Mouse (Mus musculus): ENCODE results near the gene Fam172a. TPM values are rescaled to one million over a fixed set of nuclear protein-coding genes. Genes with fewer than 3 reads are reported as not detected.
A peak's percentile ranks its signal among the peaks of the same experiment; 100 is the strongest.

Gene Fam172a
- polyA plus RNA-seq, 1 experiment from 2014 or later, result 11.3 TPM

GRCm38 (mm10) chr13:78210029-78210747 is 508.4 kb downstream of the Fam172a start:
- no peaks in the 10 kb centered on the region for H3K9me3 ChIP-seq (replicated peaks)
- no peak overlapping the region for H3K4me3 ChIP-seq (replicated peaks)
- no peaks in the 10 kb centered on the region for H3K36me3 ChIP-seq (replicated peaks)
- H3K27me3 ChIP-seq, result peaks cover 84% of the 10 kb centered on the region
- ATAC-seq (ENCODE audit: insufficient read depth), result no peak
- H3K4me1 ChIP-seq (replicated peaks), result no peaks in the 10 kb centered on the region
- peak overlapping the region; percentile 33 for H3K4me2 ChIP-seq
- no peak overlapping the region for H3K9ac ChIP-seq
- H3K27ac ChIP-seq (replicated peaks), result no peak overlapping the region
- 2% methylated on average over 38 of the region's 38 CpGs for WGBS (ENCODE audit: insufficient replicate concordance)

DNA sequence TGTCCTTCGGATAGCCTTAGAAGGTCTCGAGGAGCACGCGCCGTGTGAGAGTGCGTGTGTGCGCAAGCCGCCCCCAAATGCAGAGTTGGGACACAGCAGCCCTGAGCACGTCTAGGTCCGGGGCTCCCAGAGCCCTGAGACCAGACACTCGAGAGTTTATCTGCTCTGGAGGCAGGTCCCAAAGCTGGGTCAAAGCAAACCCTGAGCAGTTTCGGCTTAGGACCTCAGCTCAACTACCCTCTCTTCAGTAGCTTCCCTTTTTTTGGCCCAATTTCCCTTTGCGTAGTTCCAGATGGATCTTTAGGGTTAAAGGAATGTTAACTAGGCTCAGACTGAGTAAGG is 508.9 kb downstream of the Fam172a start:
- Histone ChIP-seq H3K36me3 (replicated peaks) (no peaks in the 10 kb centered on the region), H3K4me2 (0 out of 2 replicates have a peak overlapping the region, but pooled peaks have one; percentile 33), H3K27me3 (peaks cover 79% of the 10 kb centered on the region), H3K9ac (no peak overlapping the region), H3K4me1 (replicated peaks) (no peaks in the 10 kb centered on the region), H3K4me3 (replicated peaks) (no peak overlapping the region), H3K27ac (replicated peaks) (no peak overlapping the region), H3K9me3 (replicated peaks) (no peaks in the 10 kb centered on the region)
- no peak for ATAC-seq (ENCODE audit: insufficient read depth)
- 3% methylated on average over 13 of the region's 13 CpGs for WGBS (ENCODE audit: insufficient replicate concordance)

DNA sequence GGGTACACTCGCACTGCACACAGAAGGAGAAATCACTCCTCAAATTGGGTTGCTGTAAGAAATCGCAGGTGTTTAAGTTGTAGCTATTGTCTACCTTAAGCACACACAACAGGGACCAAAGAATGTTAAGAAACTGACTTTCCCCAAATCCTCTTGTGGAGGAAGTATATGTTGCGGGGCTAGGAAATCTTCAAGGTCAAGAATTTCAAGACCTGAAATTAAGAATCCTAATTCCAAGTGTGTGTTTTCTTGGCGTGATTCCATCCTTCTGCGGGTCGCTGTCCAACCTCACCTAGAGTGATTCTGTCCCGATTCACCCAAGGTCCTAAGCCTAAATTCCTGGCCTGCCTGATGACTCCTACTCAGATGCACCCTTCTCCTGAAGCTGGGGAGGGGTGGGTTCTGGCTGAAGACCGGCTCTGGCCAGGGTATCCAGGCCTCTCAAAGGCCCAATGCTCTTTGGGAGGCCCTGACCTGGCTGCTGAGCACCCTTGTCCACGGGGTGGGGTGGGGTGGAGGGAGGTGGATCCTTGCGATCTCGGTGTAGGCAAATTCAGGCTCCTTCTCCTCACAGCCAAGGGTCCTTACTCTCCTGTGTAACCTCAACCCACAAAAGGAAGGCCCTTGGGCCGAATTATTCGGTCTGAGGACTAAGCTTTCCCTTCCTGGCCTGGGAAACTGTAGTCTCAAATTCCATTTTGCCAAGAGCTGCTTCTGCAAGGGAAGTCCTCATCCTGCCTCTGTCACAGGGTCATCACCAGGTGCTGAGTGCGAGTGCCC is 509.6 kb downstream of the Fam172a start:
- Histone ChIP-seq H3K4me1 (replicated peaks) (no peaks in the 10 kb centered on the region), H3K4me2 (no peak overlapping the region), H3K27me3 (peaks cover 74% of the 10 kb centered on the region), H3K36me3 (replicated peaks) (no peaks in the 10 kb centered on the region), H3K9ac (no peak overlapping the region), H3K9me3 (replicated peaks) (no peaks in the 10 kb centered on the region), H3K4me3 (replicated peaks) (no peak overlapping the region), H3K27ac (replicated peaks) (no peak overlapping the region)
- ATAC-seq (ENCODE audit: insufficient read depth), result no peak
- 10% methylated on average over 14 of the region's 14 CpGs for WGBS (ENCODE audit: insufficient replicate concordance)

GRCm38 (mm10) chr13:78212111-78212510 is 510.3 kb downstream of the Fam172a start:
- 13% methylated on average over 15 of the region's 15 CpGs for WGBS (ENCODE audit: insufficient replicate concordance)
- no peak for ATAC-seq (ENCODE audit: insufficient read depth)
- Histone ChIP-seq H3K27ac (replicated peaks) (no peak overlapping the region), H3K27me3 (peaks cover 68% of the 10 kb centered on the region), H3K36me3 (replicated peaks) (no peaks in the 10 kb centered on the region), H3K4me2 (no peak overlapping the region), H3K9me3 (replicated peaks) (no peaks in the 10 kb centered on the region), H3K9ac (no peak overlapping the region), H3K4me1 (replicated peaks) (no peaks in the 10 kb centered on the region), H3K4me3 (replicated peaks) (no peak overlapping the region)

- Histone ChIP-seq H3K36me3 (replicated peaks) (no peaks in the 10 kb centered on the region), H3K27me3 (peaks cover 58% of the 10 kb centered on the region), H3K4me3 (replicated peaks) (no peak overlapping the region), H3K27ac (replicated peaks) (no peak overlapping the region), H3K9ac (no peak overlapping the region), H3K9me3 (replicated peaks) (no peaks in the 10 kb centered on the region), H3K4me2 (no peak overlapping the region), H3K4me1 (replicated peaks) (no peaks in the 10 kb centered on the region)
- WGBS (ENCODE audit: insufficient replicate concordance), result 20% methylated on average over 2 of the region's 2 CpGs
- ATAC-seq (ENCODE audit: insufficient read depth), result no peak
Measured at GRCm38 (mm10) chr13:78213155-78213554, 511.3 kb downstream of the Fam172a start.

- Histone ChIP-seq H3K36me3 (replicated peaks) (no peaks in the 10 kb centered on the region), H3K4me2 (no peak overlapping the region), H3K27ac (replicated peaks) (no peak overlapping the region), H3K4me1 (replicated peaks) (no peaks in the 10 kb centered on the region), H3K27me3 (peaks cover 37% of the 10 kb centered on the region), H3K9me3 (replicated peaks) (no peaks in the 10 kb centered on the region), H3K4me3 (replicated peaks) (no peak overlapping the region), H3K9ac (no peak overlapping the region)
- ATAC-seq (ENCODE audit: insufficient read depth), result no peak
- 51% methylated on average over 2 of the region's 2 CpGs for WGBS (ENCODE audit: insufficient replicate concordance)
Measured at GRCm38 (mm10) chr13:78215223-78215622, 513.4 kb downstream of the Fam172a start.

All from liver, embryonic 15.5 days (tissue).